Mouse (Mus musculus) brain, adult 2 months (tissue): ENCODE results near the gene Olfr894.
"Not testable (repeated sequence)": the region's sequence is repeated elsewhere in the genome, so short reads cannot be mapped to it uniquely, and the experiment has no call there.

Source experiments
- DNase-seq: peaks from one replicate; pipeline ENCODE4 v3.0.0; 2011; ENCODE audit warnings: low read depth, low spot score

Gene Olfr894

DNA sequence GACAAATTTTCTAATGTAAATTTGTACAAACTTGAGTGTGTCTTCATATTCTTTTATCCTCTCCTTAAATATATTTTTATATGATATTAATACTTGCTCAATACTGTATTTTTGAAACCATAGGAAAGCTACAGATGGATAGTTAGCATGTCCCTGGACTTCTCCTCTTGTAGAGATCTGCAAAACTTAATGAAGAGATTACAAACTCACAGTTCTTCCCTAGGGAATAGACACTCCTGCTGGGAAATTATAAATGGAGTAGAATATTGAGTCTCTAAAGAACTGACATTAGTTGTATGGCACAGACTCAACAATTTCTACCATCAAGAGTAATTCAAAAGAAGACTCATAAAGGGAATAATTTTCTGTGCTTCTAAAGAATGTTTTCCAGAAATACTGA lies at the start of gene Olfr894:
Gene Olfr894 (plus strand): TSS at position 301 of the 400 bp plus-strand sequence.
- no peak for DNase-seq

DNA sequence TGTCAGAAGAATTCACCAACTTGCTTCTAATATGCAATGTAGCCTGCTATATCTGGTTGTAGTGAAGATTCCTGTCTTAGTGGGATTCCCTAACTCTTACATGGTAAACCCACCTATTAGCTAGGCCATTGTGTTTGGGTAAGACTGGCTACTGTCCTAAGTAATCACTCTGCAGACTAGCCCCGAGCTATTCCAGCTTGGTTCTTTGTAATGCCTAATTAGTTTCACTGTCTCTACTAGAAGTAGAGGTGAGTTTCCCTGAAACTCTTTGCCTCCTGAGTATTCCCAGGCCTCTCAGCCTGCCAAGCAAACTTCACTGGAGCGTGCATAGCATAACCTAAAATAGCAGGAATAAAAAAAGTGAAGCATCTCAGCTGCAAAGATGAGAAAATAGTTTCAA lies 49.5 kb upstream of the Olfr894 start:
- not testable (repeated sequence) for DNase-seq

DNA sequence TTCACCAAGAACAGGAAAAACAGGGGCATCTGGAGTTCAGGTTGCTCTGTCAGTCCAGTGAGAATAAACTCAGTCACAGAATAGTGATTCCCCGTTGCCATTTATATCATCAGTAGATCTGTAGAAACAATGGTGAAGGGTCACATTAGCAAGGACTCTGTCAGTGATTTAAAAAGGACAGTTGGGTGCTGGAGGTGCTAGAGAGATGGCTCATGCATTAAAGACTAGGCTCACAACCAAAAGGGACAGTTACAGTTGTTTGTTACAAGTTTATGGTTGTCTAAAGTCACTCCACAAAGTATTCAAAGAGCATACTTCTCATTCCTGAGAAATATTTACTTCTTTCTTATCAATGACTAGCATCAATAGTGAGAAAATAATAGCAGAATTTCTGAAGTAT lies 37.1 kb upstream of the Olfr894 start, which contains the start of gene Olfr891:
Gene Olfr891 (minus strand): TSS at position 101 of the 400 bp plus-strand sequence.
- no peak for DNase-seq

GRCm38 (mm10) chr9:38208065-38208464 lies 9.8 kb upstream of the Olfr894 start, which contains the start of gene Olfr893:
TSS of gene Olfr893 (plus strand) at chr9:38208365.
- DNase-seq: no peak

DNA sequence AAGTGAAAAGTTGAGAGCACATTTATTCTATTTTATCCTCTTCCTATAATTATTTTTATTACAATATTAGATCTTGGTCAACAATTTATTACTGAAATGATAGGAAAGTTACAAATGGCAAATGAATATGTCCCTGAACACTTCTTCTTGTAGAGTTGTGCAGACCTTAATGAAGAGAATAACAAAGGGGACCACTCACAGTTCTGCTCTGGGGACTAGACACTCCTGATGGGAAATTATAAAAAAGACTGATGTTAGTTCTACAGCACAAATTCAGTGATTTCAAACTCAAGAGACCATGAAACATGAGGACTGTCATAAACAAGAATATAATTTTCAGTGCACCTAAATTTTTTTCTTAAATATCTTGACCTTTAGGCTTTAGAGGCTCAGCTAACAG lies 34.6 kb downstream of the Olfr894 start, which contains the start of gene Olfr143:
Gene Olfr143 (plus strand): TSS at position 301 of the 400 bp plus-strand sequence.
- DNase-seq: no peak

- DNase-seq: no peak
Observed at GRCm38 (mm10) chr9:38267551-38267950, 49.7 kb downstream of the Olfr894 start, which contains the start of gene Olfr895. TSS of gene Olfr895 (plus strand) at chr9:38267851.
